Comparison of ENCODE assay signal across 7 mouse cellular contexts in genomic region chr5:115349225-115349555, GRCm38 (mm10). TPM values are rescaled to one million over a fixed set of nuclear protein-coding genes. Genes with fewer than 3 reads are reported as not detected.
A peak's percentile ranks its signal among the peaks of the same experiment; 100 is the strongest.
DNase-seq lines count a peak whose midpoint lies in the region; ATAC-seq and TF ChIP-seq lines count a peak whose summit lies in the region.

No protein-coding gene starts in this region.

- DNase-seq in spleen, adult 2 months (ENCODE audit: low read depth in 1 of 2, low spot score in 2 of 2): no peak
- DNase-seq in spleen, adult 12 weeks (ENCODE audit: low spot score): no peak
- DNase-seq in forebrain, embryonic 14.5 days (ENCODE audit: low spot score): no peak
- no peak for DNase-seq in liver, embryonic 14.5 days (ENCODE audit: low read depth in 3 of 3, low spot score in 3 of 3)
- DNase-seq in urinary bladder, postnatal 14 days (ENCODE audit: low spot score): no peak
- no peak for DNase-seq in spleen, postnatal 4 days (ENCODE audit: low spot score in 2 of 2)
- no peak for DNase-seq in B cell, adult 2 months

- H3K27ac ChIP-seq in spleen, adult 2 months (ENCODE audit: insufficient read depth, low read length): peak overlapping the region; percentile 82
- H3K27ac ChIP-seq in forebrain, embryonic 14.5 days (ENCODE audit: low read depth, low read length): peak overlapping the region; percentile 85
- H3K27ac ChIP-seq in liver, embryonic 14.5 days: peak overlapping the region; percentile 41

- peak overlapping the region; percentile 86 for H3K9ac ChIP-seq in forebrain, embryonic 14.5 days (ENCODE audit: low read length)
- H3K9ac ChIP-seq in liver, embryonic 14.5 days (replicated peaks): peak overlapping the region; percentile 80

- no peak for TF ChIP-seq EP300 in liver, embryonic 14.5 days (IDR thresholded peaks at IDR 0.05; ENCODE audit: low read depth)

- H3K27me3 ChIP-seq in spleen, adult 2 months (ENCODE audit: control insufficient read depth, insufficient read depth, low read length): no peaks in the 10 kb centered on the region
- H3K27me3 ChIP-seq in forebrain, embryonic 14.5 days (replicated peaks; ENCODE audit: control insufficient read depth, insufficient read depth, low read length): no peaks in the 10 kb centered on the region
- H3K27me3 ChIP-seq in liver, embryonic 14.5 days (ENCODE audit: control insufficient read depth, insufficient read depth, low read length): no peaks in the 10 kb centered on the region

- peaks cover 11% of the 10 kb centered on the region for H3K36me3 ChIP-seq in spleen, adult 2 months (ENCODE audit: control insufficient read depth, insufficient read depth, low read length)
- peaks cover 24% of the 10 kb centered on the region for H3K36me3 ChIP-seq in forebrain, embryonic 14.5 days (ENCODE audit: control insufficient read depth, insufficient read depth, low read length)
- H3K36me3 ChIP-seq in liver, embryonic 14.5 days (replicated peaks; ENCODE audit: control insufficient read depth, insufficient read depth, low read depth): peaks cover 23% of the 10 kb centered on the region

- peak overlapping the region; percentile 80 for H3K4me3 ChIP-seq in spleen, adult 2 months (ENCODE audit: extremely low read depth, insufficient read depth, insufficient read length)
- peak overlapping the region; percentile 93 for H3K4me3 ChIP-seq in forebrain, embryonic 14.5 days (ENCODE audit: low read depth, low read length)
- peak overlapping the region; percentile 82 to 94 for H3K4me3 ChIP-seq in liver, embryonic 14.5 days (ENCODE audit: insufficient read depth in 1 of 2, low read depth in 2 of 2, low read length in 2 of 2)

- peaks cover 2% of the 10 kb centered on the region; the same call in 1 of the 2 replicates for H3K4me1 ChIP-seq in spleen, adult 2 months (ENCODE audit: control insufficient read depth, insufficient read depth, insufficient read length)
- H3K4me1 ChIP-seq in forebrain, embryonic 14.5 days (ENCODE audit: control insufficient read depth, insufficient read depth, low read length): peaks cover 12% of the 10 kb centered on the region
- H3K4me1 ChIP-seq in liver, embryonic 14.5 days (replicated peaks; ENCODE audit: control insufficient read depth in 2 of 2, insufficient read depth in 2 of 2, low read length in 1 of 2): peaks cover 5 to 11% of the 10 kb centered on the region in 2 experiments

- H3K4me2 ChIP-seq in forebrain, embryonic 14.5 days (ENCODE audit: low read length): peak overlapping the region; percentile 98
- H3K4me2 ChIP-seq in liver, embryonic 14.5 days (ENCODE audit: low read depth): peak overlapping the region; percentile 86

- no peak for TF ChIP-seq POLR2A in spleen, adult 2 months (IDR thresholded peaks at IDR 0.05; ENCODE audit: low read depth, low read length)

- peak; percentile 58 for ATAC-seq in forebrain, embryonic 14.5 days
- peak; percentile 59 for ATAC-seq in liver, embryonic 14.5 days (ENCODE audit: insufficient read depth)

- under 1% methylated on average over 18 of the region's 18 CpGs for WGBS in spleen, adult 2 months
- WGBS in forebrain, embryonic 14.5 days: 1% methylated on average over 18 of the region's 18 CpGs
- under 1% methylated on average over 18 of the region's 18 CpGs for WGBS in liver, embryonic 14.5 days (ENCODE audit: insufficient replicate concordance)

- TF ChIP-seq CTCF in spleen, adult 2 months (IDR thresholded peaks at IDR 0.05; ENCODE audit: extremely low read depth, insufficient read depth, insufficient read length, insufficient replicate concordance): no peak
- TF ChIP-seq CTCF in liver, embryonic 14.5 days (IDR thresholded peaks at IDR 0.05; ENCODE audit: low read depth): no peak

- H3K9me3 ChIP-seq in forebrain, embryonic 14.5 days (replicated peaks; ENCODE audit: control insufficient read depth, low read length): 0 out of 2 replicates have a peak, but pooled peaks cover 2% of the 10 kb centered on the region
- H3K9me3 ChIP-seq in liver, embryonic 14.5 days (ENCODE audit: control insufficient read depth, low read length): no peaks in the 10 kb centered on the region

RNA-seq across cellular contexts. Expression of gene Cox6a1, which starts 0.4 kb away (rescaled TPM):
- polyA plus RNA-seq in spleen, adult 2 months (2012; rRNA removed): 777 and 1,352 TPM in 2 replicates
- 1,083 and 1,200 TPM in 2 replicates for polyA plus RNA-seq in forebrain, embryonic 14.5 days (2014; fragmentation: Nextera tagmentation; extraction: Ambion mirVana)
- 747 and 780 TPM in 2 replicates for polyA plus RNA-seq in liver, embryonic 14.5 days (2012; rRNA removed)
- 731 and 761 TPM in 2 replicates for polyA plus RNA-seq in liver, embryonic 14.5 days (2014; fragmentation: Nextera tagmentation; extraction: Ambion mirVana)

RNA-seq across cellular contexts. Expression of gene Triap1, which starts 8.2 kb away (rescaled TPM):
- 5.7 and 7.5 TPM in 2 replicates for polyA plus RNA-seq in spleen, adult 2 months (2012; rRNA removed)
- 56.4 and 57.6 TPM in 2 replicates for polyA plus RNA-seq in forebrain, embryonic 14.5 days (2014; fragmentation: Nextera tagmentation; extraction: Ambion mirVana)
- polyA plus RNA-seq in liver, embryonic 14.5 days (2012; rRNA removed): 11.0 and 15.4 TPM in 2 replicates
- polyA plus RNA-seq in liver, embryonic 14.5 days (2014; fragmentation: Nextera tagmentation; extraction: Ambion mirVana): 28.9 and 30.8 TPM in 2 replicates

RNA-seq across cellular contexts. Expression of gene Gatc, which starts 8.2 kb away (rescaled TPM):
- polyA plus RNA-seq in spleen, adult 2 months (2012; rRNA removed): 4.9 and 5.8 TPM in 2 replicates
- polyA plus RNA-seq in forebrain, embryonic 14.5 days (2014; fragmentation: Nextera tagmentation; extraction: Ambion mirVana): 30.1 and 32.9 TPM in 2 replicates
- polyA plus RNA-seq in liver, embryonic 14.5 days (2012; rRNA removed): 11.6 and 12.5 TPM in 2 replicates
- polyA plus RNA-seq in liver, embryonic 14.5 days (2014; fragmentation: Nextera tagmentation; extraction: Ambion mirVana): 13.6 and 15.4 TPM in 2 replicates

RNA-seq across cellular contexts. Expression of gene Srsf9, which starts 22.2 kb away (rescaled TPM):
- polyA plus RNA-seq in spleen, adult 2 months (2012; rRNA removed): 57.8 and 102 TPM in 2 replicates
- polyA plus RNA-seq in forebrain, embryonic 14.5 days (2014; fragmentation: Nextera tagmentation; extraction: Ambion mirVana): 165 and 169 TPM in 2 replicates
- polyA plus RNA-seq in liver, embryonic 14.5 days (2012; rRNA removed): 31.8 and 46.2 TPM in 2 replicates
- 81.6 and 93.6 TPM in 2 replicates for polyA plus RNA-seq in liver, embryonic 14.5 days (2014; fragmentation: Nextera tagmentation; extraction: Ambion mirVana)

RNA-seq across cellular contexts. Expression of gene Dynll1, which starts 48.4 kb away (rescaled TPM):
- polyA plus RNA-seq in spleen, adult 2 months (2012; rRNA removed): 135 and 214 TPM in 2 replicates
- 1,615 and 1,740 TPM in 2 replicates for polyA plus RNA-seq in forebrain, embryonic 14.5 days (2014; fragmentation: Nextera tagmentation; extraction: Ambion mirVana)
- polyA plus RNA-seq in liver, embryonic 14.5 days (2012; rRNA removed): 63.0 and 152 TPM in 2 replicates
- 636 and 642 TPM in 2 replicates for polyA plus RNA-seq in liver, embryonic 14.5 days (2014; fragmentation: Nextera tagmentation; extraction: Ambion mirVana)
